Mouse (Mus musculus) forebrain, embryonic 14.5 days (tissue): ENCODE measurements at regions not wholly inside any gene's neighbourhood (a gene's known extent, or its start where the extent isn't known, plus 50 kb on each side); places are given as distances from the start of the nearest gene placed in this dataset.

Experiments
- ATAC-seq: fragments of 200-750 bp; cut with Nextera tagmentation; 2 replicates; pipeline ENCODE4 v1.8.0; 2017; ENCODE audit warnings: mild to moderate bottlenecking, moderate library complexity
- DNase-seq: peaks from one replicate; pipeline ENCODE4 v3.0.0-alpha.2; 2015; ENCODE audit warnings: low spot score
- H3K27ac ChIP-seq: fragments of 300-500 bp; sonication (generic); 2 replicates; pipeline ENCODE4 v1.5.1; 2014; ENCODE audit warnings: low read depth, mild to moderate bottlenecking, control low read depth, low read length, moderate library complexity
- H3K27me3 ChIP-seq: fragments of 300-500 bp; sonication (generic); replicated peaks from 2 replicates; pipeline ENCODE4 v1.6.1; 2014; ENCODE audit warnings: low read length, control low read depth, mixed read lengths; ENCODE audit not compliant: control insufficient read depth, insufficient read depth
- H3K36me3 ChIP-seq: fragments of 300-500 bp; sonication (generic); 2 replicates; pipeline ENCODE4 v1.6.1; 2014; ENCODE audit warnings: low read length, control low read depth; ENCODE audit not compliant: control insufficient read depth, insufficient read depth
- H3K4me1 ChIP-seq: fragments of 300-500 bp; sonication (generic); 2 replicates; pipeline ENCODE4 v1.6.1; 2014; ENCODE audit warnings: antibody characterized with exemption, low read length, control low read depth; ENCODE audit not compliant: control insufficient read depth, insufficient read depth
- H3K4me2 ChIP-seq: fragments of 300-500 bp; sonication (generic); 2 replicates; pipeline ENCODE4 v1.6.1; 2014; ENCODE audit warnings: mild to moderate bottlenecking, control low read depth, low read length
- H3K4me3 ChIP-seq: fragments of 300-500 bp; sonication (generic); 2 replicates; pipeline ENCODE4 v1.5.1; 2014; ENCODE audit warnings: low read depth, low read length, control low read depth
- H3K9ac ChIP-seq: fragments of 300-500 bp; sonication (generic); 2 replicates; pipeline ENCODE4 v1.6.1; 2014; ENCODE audit warnings: mild to moderate bottlenecking, low read length, control low read depth, moderate library complexity
- H3K9me3 ChIP-seq: fragments of 300-500 bp; sonication (generic); replicated peaks from 2 replicates; pipeline ENCODE4 v1.6.1; 2016; ENCODE audit warnings: low read length, control low read depth, mixed read lengths; ENCODE audit not compliant: control insufficient read depth
- WGBS: fragments of 180-500 bp; shearing (Covaris S2); extraction: QIAGEN DNeasy Blood & Tissue Kit; methylation state at CpG from one replicate; pipeline ENCODE4 v1.1.7; 2014; 5-methylcytosine and 5-hydroxymethylcytosine counted together

- ATAC-seq (peak; percentile 93), DNase-seq (peak; percentile 92)
- Histone ChIP-seq H3K36me3 (no peaks in the 10 kb centered on the region), H3K27ac (peak overlapping the region; percentile 67), H3K4me2 (peak overlapping the region; percentile 26), H3K9ac (no peak overlapping the region), H3K27me3 (0 out of 2 replicates have a peak, but pooled peaks cover 2% of the 10 kb centered on the region), H3K4me3 (no peak overlapping the region), H3K9me3 (no peaks in the 10 kb centered on the region), H3K4me1 (peaks cover 11% of the 10 kb centered on the region)
- 13% methylated on average over 16 of the region's 16 CpGs for WGBS
Observed at GRCm38 (mm10) chr3:9173643-9174516, 436.0 kb downstream of the Zfp704 start.

DNA sequence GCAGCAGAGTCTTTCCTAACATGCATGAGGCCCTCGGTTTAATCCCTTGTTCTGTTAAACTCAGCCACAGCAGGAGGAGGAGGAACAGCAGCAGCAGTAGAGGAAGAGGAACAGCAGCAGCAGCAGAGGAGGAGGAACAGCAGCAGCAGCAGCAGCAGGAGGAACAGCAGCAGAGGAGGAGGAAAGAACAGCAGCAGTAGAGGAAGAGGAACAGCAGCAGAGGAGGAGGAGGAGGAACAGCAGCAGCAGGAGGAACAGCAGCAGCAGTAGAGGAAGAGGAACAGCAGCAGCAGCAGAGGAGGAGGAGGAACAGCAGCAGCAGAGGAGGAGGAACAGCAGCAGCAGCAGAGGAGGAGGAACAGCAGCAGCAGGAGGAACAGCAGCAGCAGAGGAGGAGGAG is 437.9 kb downstream of the Zfp704 start:
- H3K9me3 ChIP-seq = no peaks in the 10 kb centered on the region
- peaks cover 11% of the 10 kb centered on the region for H3K4me1 ChIP-seq
- no peak overlapping the region for H3K4me2 ChIP-seq
- H3K36me3 ChIP-seq = no peaks in the 10 kb centered on the region
- ATAC-seq (no peak), DNase-seq (no peak)
- no peak overlapping the region for H3K27ac ChIP-seq
- H3K4me3 ChIP-seq = no peak overlapping the region
- H3K27me3 ChIP-seq = 0 out of 2 replicates have a peak, but pooled peaks cover 2% of the 10 kb centered on the region
- no peak overlapping the region for H3K9ac ChIP-seq
- WGBS = 25% methylated on average over 1 of the region's 1 CpGs

GRCm38 (mm10) chr3:9168955-9169354 is 440.9 kb downstream of the Zfp704 start:
- 74% methylated on average over 12 of the region's 12 CpGs for WGBS
- H3K4me3 ChIP-seq = no peak overlapping the region

DNA sequence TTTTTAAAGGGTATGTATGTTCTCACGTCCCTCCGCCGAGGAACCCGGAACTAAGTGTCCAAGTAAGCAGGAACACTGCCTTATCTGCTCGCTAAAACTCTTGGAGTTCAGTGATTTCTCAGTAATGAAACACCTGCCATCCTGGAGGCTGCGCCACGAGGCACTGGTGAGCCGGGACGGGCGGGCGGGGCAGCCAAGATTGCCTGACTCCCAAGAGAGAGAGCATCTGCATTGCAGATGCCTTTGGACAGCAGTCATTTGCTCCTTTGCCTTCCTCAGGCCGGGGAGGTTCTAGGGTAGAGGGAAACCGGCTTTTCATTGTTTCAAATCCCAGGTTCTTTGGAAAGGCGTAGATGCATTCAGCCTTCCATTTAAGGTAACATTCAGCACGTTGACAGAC is 450.8 kb downstream of the Zfp704 start:
- no peaks in the 10 kb centered on the region for H3K9me3 ChIP-seq
- H3K4me3 ChIP-seq = no peak overlapping the region
- ATAC-seq (no peak), DNase-seq (no peak)
- H3K27ac ChIP-seq = no peak overlapping the region
- H3K9ac ChIP-seq = no peak overlapping the region
- no peak overlapping the region for H3K4me2 ChIP-seq
- no peaks in the 10 kb centered on the region for H3K36me3 ChIP-seq
- 40% methylated on average over 15 of the region's 15 CpGs for WGBS
- no peaks in the 10 kb centered on the region for H3K4me1 ChIP-seq
- H3K27me3 ChIP-seq = no peaks in the 10 kb centered on the region

More at GRCm38 (mm10) chr3:9168955-9169354, 440.9 kb downstream of the Zfp704 start:
- H3K27ac ChIP-seq = no peak overlapping the region
- H3K9me3 ChIP-seq = no peaks in the 10 kb centered on the region
- no peaks in the 10 kb centered on the region for H3K36me3 ChIP-seq
- H3K4me1 ChIP-seq = peaks cover 6% of the 10 kb centered on the region
- 0 out of 2 replicates have a peak, but pooled peaks cover 2% of the 10 kb centered on the region for H3K27me3 ChIP-seq
- no peak for ATAC-seq
- no peak for DNase-seq
- H3K9ac ChIP-seq = no peak overlapping the region
- no peak overlapping the region for H3K4me2 ChIP-seq

DNA sequence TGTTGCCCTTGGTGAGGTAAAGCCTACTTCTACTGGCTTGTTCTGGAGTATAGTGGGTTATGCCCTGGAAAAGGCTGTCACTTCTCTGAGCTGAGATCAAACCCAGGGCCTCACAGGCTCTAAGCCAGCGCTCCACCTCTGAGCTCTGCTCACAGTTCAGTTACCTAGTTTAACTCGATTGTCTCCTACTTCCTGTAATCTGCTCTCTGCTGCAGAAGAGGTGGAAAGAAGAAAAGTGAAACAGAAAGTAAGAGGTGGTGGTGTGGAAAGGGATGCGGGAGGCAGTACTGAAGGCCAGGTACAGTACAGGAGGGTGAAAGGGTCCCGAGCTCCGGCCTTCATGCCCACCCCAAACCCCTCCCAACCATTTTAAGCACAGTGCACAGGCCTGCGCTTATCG is 455.7 kb downstream of the Zfp704 start:
- WGBS = 90% methylated on average over 7 of the region's 7 CpGs
- ATAC-seq (no peak), DNase-seq (no peak)
- H3K9me3 ChIP-seq = no peaks in the 10 kb centered on the region
- no peaks in the 10 kb centered on the region for H3K27me3 ChIP-seq
- H3K36me3 ChIP-seq = no peaks in the 10 kb centered on the region
- H3K9ac ChIP-seq = no peak overlapping the region
- H3K4me1 ChIP-seq = no peaks in the 10 kb centered on the region
- no peak overlapping the region for H3K4me3 ChIP-seq
- H3K27ac ChIP-seq = no peak overlapping the region
- no peak overlapping the region for H3K4me2 ChIP-seq

GRCm38 (mm10) chr3:9153690-9154089 is 456.2 kb downstream of the Zfp704 start:
- no peak overlapping the region for H3K4me3 ChIP-seq
- WGBS = 62% methylated on average over 5 of the region's 5 CpGs
- no peaks in the 10 kb centered on the region for H3K27me3 ChIP-seq
- DNase-seq (no peak), ATAC-seq (no peak)
- no peaks in the 10 kb centered on the region for H3K4me1 ChIP-seq
- no peak overlapping the region for H3K27ac ChIP-seq
- H3K9me3 ChIP-seq = no peaks in the 10 kb centered on the region
- H3K9ac ChIP-seq = no peak overlapping the region
- no peaks in the 10 kb centered on the region for H3K36me3 ChIP-seq
- H3K4me2 ChIP-seq = no peak overlapping the region

DNA sequence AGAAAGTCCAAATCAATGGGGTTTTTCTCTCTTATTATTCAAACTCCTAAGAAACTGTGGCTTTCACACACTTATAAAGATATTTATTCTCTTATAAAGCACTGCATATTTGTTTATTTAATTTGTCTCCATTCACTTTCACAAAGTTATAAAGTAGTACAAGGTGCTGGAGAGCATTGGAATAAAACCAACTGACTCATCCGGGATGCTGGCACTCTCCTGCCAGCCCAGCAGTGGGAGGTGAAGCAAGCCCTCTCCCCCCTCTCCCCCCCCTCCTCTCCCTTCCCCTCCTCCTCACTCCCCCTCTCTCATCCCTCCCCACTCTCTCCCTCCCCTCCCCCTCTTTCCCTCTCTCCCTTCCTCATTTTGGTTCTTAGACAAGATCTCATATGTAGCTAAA is 457.6 kb downstream of the Zfp704 start:
- Histone ChIP-seq H3K4me1 (no peaks in the 10 kb centered on the region), H3K36me3 (no peaks in the 10 kb centered on the region), H3K4me2 (no peak overlapping the region), H3K27ac (no peak overlapping the region), H3K4me3 (no peak overlapping the region), H3K9me3 (no peaks in the 10 kb centered on the region), H3K9ac (no peak overlapping the region), H3K27me3 (no peaks in the 10 kb centered on the region)
- ATAC-seq (no peak), DNase-seq (no peak)
- WGBS = 37% methylated on average over 1 of the region's 1 CpGs

DNA sequence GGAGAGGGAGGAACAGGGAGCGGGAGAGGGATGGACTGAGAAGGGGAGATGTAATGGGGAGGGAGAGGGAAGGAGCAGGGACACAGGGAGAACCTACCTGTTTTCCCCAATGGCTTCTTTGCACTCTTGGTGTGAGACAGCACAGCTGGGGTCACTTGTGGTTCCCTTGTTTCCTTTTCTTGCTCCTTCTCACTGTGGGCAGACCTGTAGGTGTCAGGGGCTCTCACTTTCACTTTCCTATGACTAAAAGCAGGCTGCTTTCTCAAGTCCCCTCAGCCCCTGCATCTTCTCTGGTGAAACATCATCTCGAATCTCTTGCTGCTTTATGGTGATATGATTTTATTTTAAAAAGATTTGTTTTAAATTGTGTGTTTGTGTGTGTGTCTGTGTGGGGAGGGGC is 458.3 kb downstream of the Zfp704 start:
- no peaks in the 10 kb centered on the region for H3K36me3 ChIP-seq
- H3K4me2 ChIP-seq = no peak overlapping the region
- H3K9me3 ChIP-seq = no peaks in the 10 kb centered on the region
- H3K27ac ChIP-seq = no peak overlapping the region
- no peaks in the 10 kb centered on the region for H3K4me1 ChIP-seq
- no peaks in the 10 kb centered on the region for H3K27me3 ChIP-seq
- 55% methylated on average over 2 of the region's 2 CpGs for WGBS
- ATAC-seq (no peak), DNase-seq (no peak)
- no peak overlapping the region for H3K4me3 ChIP-seq
- H3K9ac ChIP-seq = no peak overlapping the region

- ATAC-seq (no peak), DNase-seq (no peak)
- 91% methylated on average over 5 of the region's 5 CpGs for WGBS
Observed at GRCm38 (mm10) chr3:9148605-9149004, 461.3 kb downstream of the Zfp704 start.

More at GRCm38 (mm10) chr3:9148605-9149004, 461.3 kb downstream of the Zfp704 start:
- Histone ChIP-seq H3K9ac (no peak overlapping the region), H3K4me1 (no peaks in the 10 kb centered on the region), H3K4me2 (no peak overlapping the region), H3K36me3 (no peaks in the 10 kb centered on the region), H3K4me3 (no peak overlapping the region), H3K27me3 (no peaks in the 10 kb centered on the region), H3K9me3 (no peaks in the 10 kb centered on the region), H3K27ac (no peak overlapping the region)
